Mouse (Mus musculus) megakaryocyte-erythroid progenitor cell, adult 5-6 weeks (primary cell): ENCODE results near the gene Chaf1a. TPM values are rescaled to one million over a fixed set of nuclear protein-coding genes. Genes with fewer than 3 reads are reported as not detected.
"Not testable (repeated sequence)": the region's sequence is repeated elsewhere in the genome, so short reads cannot be mapped to it uniquely, and the experiment has no call there.

Source experiments
- ATAC-seq: replicated peaks from 2 replicates; pipeline ENCODE4 v1.8.0; 2016; ENCODE audit warnings: mild to moderate bottlenecking, inconsistent platforms; ENCODE audit not compliant: severe bottlenecking, poor library complexity, low FRiP score, low TSS enrichment
- total RNA-seq, 2 experiments: library from RNA; stranded (forward) in 1 of 2; stranded (reverse) in 1 of 2; fragments of 200-1000, 215-1000 nt in 1 of 2; fragments of >200 nt in 1 of 2; fragmentation: Nextera tagmentation in 1 of 2; gene quantifications; 2 replicates each; pipeline ENCODE4 v1.2.3; 2014 to 2017

Gene Chaf1a
- total RNA-seq, 2 experiments from 2014 or later: 37.5 to 46.9 TPM

DNA sequence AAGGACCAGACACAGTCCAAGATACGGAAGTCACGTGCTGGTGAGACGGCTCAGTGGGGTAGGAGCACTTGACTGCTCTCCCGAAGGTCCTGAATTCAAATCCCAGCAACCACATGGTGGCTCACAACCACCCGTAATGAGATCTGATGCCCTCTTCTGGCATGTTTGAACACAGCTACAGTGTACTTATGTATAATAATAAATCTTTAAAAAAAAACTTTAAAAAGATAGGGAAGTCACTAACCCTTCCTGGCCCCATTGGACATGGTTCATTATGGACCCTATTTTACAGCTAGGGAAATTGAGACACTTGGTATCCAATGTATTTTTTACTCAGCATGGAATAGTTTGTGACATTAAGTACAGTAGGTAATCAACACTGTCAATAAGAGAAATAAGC, 37.3 kb downstream of the Chaf1a start:
- ATAC-seq: no peak

DNA sequence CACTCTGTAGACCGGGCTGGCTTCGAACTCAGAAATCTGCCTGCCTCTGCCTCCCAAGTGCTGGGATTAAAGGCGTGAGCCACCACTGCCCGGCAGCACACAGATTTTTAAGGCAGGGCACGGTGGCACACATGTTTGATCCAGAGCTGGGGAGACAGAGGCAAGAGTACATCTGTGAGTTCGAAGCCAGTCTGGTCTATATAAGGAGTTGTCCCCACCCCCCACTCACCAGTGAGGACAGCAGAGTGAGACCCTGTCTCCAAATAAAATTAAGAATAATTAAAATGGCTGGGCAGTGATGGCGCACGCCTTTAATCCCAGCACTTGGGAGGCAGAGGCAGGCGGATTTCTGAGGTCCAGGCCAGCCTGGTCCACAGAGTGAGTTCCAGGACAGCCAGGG, 38.1 kb downstream of the Chaf1a start:
- not testable (repeated sequence) for ATAC-seq

DNA sequence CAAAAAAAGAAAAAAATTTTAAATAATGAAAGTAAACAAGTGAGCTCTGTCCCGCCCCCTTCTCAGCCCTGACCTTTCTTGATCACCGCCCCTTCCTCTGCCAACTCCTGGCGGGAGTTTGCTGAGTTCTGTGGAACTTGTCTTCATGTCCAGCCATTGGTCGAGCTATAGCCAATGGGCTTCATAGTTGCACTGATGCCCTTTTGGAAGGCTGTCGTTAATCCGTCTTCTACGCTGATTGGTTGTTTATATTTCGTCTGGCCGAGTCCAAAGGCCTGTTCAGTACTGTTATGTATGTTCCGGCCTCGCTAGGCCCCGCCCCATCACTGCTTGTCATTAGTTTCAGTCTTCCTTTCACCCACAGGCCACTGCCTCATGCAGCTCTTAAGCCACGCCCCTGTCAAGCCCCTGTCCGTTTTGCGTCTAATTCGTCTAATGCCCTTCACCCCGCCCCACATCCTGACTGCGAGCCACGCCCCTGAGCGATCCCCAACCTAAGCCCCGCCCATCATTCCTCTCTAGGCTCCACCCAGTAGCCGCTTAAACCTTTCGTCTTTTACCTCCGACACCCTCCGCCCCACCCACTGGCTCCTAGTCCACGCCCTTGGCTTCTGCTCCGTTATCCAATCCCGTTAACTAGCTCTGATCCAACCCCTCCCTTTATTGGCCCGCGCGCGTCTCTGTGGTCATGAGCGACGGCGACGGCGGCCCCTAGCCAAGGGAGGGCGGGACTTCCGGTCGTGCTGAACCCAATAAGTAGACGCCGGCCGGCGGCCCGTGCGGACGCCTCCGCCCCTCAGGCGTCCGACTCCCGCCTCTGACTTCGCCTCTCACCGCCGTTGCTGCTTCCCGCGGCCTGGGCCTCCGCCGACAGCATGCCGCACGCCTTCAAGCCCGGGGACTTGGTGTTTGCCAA, 38.9 kb downstream of the Chaf1a start, which contains the start of gene Hdgfl2:
Gene Hdgfl2, plus strand, starts transcription at position 755 of the 916 bp plus-strand sequence.
- ATAC-seq: peak; percentile 81

DNA sequence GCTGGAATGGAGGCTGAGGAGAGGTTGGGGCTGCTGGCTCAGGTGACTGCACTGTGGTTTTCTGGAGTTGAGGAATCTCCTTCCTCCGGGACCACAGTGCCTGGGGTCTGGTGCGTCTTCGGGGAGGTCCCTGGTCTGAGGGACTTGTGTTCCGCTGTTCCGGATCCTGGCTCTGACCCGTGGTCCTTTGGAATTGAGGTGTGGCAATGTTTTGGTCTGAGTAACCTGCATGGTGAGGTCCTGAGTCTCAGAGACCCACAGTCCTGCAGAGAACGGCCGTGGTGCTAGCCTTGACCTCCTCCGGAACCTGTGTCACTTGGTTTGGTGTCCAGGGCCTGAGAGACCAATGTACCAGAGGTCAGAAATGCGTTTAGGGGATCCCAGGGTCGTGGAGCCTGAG, 39.7 kb downstream of the Chaf1a start:
- ATAC-seq: no peak

DNA sequence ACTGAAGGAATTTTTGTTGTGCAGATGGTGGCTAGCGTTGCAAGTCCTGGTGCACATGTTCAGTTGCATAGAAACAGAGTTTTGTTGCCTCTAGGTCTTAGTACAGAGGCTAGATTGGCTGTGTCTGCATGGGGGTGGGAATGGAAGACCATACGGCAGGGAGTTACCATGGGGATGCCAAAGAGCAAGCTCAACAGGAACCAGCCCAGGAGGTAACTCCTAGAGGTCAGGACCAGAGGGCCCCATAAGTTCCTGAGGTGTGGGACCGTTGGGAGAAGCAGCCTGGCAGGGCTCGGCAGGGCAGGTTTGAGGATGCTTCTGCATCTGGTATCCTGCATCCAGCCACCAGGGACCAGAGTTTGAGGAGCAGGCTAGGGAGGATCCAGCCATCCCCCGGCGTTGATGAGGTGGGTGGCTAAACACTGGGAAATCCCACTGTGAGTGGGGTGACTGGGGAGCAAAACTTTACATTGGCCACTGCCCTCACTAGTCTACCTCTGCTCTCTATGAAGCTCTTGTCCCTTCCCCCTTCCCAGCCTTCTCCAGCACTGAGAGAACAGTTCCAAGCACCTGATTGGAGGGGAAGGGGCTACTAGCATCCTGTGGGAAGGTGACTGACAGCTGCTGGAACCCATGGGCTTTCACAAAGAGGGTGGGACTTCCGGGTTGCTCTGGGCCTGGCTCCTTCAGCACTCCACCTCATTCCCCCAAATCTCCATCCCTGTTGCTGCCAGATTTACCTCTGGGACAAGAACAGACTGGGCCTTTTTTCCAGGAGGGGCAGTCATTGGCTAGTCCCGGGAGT, 40.7 kb downstream of the Chaf1a start:
- ATAC-seq: no peak

DNA sequence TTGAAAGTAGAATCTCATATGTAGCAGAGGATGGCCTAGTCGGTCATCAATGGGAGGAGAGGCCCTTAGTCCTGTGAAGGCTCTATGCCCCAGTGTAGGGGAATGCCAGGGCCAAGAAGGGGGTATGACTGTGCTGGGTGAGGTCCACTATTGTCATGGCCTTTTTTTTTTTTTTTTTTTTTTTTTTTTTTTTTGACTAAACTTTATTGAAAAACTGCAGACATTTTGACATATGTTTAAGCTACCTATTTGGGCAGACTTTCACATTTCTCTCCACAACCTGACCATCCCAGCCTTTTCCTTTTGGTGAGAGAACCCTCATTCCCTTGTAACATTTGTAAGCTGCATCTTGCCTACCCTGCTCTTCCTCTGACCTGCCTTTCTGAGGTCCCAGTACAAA, 52.1 kb downstream of the Chaf1a start:
- ATAC-seq: no peak

DNA sequence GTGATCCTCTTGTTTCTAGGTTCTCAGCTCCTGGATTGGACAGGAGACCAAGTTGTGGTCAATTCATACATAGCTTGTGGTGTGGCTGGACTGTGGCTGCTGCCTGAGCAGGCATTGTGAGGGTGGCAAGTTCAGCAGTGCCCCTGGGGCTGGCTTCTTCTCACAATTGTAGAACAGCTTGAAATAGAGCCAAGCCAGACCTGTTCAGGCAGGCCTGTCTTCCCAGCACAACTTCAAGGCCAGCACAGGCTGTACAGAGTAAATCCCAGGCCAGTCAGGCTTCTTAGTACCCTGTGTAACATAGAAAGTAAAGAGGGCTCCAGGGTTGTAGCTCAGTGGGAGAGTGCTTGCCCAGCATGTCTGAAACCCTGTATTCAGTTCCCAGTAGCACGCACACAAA, 52.6 kb downstream of the Chaf1a start:
- no peak for ATAC-seq

DNA sequence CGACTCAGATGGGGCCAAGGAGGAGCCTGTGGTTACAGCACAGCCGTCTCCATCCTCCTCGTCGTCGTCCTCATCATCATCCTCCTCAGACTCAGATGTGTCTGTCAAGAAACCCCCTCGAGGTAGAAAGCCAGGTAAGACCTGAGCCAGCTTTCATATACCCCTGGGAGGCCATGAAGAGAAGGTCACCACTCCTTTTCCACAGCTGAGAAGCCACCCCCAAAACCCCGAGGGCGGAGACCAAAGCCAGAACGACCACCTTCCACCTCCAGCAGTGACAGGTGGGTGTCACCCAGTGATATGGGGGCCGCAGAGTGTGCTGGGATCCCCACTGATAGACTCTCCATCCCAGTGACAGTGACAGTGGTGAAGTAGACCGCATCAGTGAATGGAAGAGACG, 56.6 kb downstream of the Chaf1a start:
- no peak for ATAC-seq

DNA sequence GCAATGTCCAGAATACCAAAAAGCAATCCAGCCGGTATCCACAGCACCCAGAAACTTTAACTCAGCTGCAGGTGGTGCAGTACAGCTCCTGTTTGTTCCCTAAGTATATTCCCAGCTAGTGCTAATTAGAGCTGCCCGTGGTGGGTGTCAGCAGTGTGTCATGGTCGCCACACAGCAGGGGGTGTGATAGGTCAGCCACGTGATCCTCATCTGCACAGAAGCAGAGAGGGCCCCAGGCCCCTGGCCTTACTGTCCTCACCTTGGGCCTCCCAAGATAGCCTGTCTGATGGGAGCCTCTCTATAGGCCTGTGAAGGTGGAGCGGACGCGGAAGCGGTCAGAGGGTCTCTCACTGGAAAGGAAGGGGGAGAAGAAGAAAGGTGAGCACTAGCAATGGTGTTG, 57.9 kb downstream of the Chaf1a start:
- ATAC-seq: no peak

DNA sequence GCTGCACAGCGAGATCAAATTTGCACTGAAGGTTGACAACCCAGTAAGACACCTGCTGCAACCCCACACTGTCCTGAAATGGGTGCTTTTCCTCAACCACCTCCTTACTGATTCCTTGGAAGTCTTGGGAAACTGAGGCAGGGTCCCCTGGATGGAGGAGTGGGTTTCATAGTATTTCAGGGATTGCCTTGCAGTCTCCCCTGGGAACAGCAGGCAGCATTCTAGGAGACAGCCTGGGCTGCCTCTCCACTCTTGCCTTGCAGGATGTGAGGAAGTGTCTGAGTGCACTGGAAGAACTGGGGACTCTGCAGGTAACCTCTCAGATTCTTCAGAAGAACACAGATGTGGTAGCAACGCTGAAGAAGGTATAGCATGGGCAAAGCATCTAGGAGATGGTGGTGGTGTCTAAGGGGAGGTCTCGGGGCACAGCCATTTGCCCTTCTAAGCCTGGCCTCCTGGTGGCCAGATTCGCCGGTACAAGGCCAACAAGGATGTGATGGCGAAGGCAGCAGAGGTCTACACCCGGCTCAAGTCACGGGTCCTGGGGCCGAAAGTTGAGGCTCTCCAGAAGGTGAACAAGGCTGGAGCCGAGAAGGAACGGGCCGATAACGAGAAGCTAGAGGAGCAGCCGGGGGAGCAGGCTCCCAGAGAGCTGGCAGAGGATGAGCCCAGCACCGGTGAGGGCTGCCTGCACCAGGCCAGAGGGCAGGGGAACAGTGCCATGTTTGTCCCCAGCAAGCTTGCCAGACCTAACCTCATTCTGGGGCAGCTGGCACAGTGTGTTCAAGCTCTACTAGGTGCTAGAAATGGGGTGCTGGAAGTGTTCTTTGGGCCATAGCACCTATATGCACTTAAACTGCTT, 58.7 kb downstream of the Chaf1a start:
- 0 out of 2 replicates have a peak, but pooled peaks have one; percentile 20 for ATAC-seq

DNA sequence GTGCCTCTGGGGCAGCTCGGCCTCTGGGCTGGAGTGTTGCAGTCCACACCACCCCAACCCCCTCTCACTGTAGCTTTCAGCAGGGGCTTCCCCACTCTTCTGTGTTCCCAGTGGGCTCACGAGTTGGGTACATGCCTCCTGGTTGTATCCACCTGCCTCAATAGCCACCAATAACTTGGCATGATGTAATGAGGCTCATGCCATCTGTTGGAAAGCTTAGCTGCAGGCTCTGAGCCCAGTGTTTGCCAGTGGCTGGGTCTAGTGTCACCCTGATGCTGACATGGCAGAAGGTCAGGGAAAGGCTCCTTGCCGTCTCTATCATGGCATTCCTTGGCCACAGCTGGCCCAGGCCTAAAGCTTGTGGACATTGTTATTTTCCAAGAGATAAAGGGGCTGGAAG, 60.6 kb downstream of the Chaf1a start:
- ATAC-seq: no peak

DNA sequence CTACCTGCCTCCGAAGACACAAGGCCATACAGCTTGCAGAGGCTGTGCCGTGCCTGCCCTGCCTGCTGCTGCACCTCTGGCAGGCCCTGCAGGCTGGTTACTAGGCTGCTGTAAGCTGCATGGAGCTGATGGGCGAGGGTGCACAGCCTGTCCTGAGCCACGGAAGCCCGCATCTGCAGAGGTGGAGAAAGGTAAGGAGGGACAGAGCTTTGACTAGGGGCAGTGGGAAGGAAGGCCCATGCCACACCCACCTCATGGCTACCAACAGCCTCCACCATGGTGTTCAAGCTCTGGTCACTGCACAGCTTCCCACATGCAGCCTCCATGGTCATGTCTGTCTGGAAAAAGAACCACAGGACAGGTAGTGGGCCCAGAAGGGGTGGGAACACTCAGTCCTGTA, 61.9 kb downstream of the Chaf1a start:
- no peak for ATAC-seq

DNA sequence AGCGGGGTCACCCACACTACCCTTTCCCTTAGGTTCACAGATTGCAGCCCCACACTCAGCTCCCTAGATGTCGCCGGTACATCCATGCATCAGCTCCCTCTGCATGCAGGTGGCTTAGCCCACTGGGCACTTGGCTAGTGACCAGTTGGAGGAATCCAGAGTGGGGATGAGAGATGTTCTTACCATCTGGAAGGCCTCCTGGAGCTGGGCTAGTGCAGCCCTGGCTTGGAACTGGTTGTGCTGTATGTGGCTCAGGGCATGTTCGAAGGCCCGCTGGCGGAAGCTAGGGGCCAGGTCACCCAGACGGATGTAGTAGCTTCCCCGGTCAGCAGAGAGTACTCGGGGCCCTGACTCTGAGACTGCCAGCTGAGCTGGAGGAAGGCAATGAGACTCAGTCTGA, 62.7 kb downstream of the Chaf1a start:
- no peak for ATAC-seq

DNA sequence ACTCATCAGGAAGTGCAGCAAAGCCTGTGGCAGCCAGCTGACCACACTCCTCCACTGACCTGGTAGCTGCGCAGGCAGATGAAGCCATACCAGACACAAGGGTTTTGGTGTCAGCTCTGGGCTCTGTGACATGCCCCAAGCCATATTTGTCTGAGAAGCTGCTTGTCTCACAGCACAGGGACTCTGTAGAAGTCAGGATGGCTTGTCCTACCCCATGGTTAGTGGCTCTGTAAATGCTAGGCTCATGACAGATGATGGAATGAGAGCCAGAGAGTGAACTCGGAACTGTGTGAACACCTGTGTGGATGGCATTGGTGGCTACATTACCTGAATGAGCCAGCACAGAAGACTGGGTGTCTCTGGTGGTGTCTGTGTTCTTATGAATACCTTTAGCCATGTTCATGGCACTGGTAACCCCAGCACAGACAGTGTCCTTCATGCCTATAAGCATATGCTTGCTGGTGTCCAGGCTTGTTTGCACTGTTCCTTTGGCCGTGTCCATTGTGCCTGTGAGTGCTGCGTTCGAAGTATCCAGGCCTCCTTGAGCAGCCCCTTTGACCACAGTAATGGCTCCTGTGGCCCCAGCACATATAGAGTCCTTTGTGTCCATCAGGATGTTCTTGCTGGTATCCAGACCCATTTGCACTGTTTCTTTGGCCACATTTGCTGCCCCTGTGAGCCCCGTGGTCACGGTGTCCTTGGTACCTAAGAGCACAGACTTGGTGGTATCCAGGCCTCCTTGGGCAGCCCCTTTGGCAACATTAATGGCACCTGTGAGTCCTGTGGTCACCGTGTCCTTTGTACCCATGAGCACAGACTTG, 63.4 kb downstream of the Chaf1a start:
- ATAC-seq: no peak

DNA sequence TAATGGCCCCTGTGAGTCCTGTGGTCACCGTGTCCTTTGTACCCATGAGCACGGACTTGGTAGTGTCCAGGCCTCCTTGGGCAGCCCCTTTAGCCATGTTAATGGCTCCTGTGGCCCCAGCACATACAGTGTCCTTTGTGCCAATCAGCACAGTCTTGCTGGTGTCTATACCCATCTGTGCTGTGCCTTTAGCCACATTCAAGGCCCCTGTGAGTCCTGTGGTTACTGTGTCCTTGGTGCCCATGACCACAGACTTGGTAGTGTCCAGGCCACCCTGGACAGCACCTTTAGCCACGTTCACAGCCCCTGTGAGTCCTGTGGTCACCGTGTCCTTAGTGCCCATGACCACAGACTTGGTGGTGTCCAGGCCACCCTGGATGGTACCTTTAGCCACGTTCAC, 64.6 kb downstream of the Chaf1a start:
- ATAC-seq: not testable (repeated sequence)

DNA sequence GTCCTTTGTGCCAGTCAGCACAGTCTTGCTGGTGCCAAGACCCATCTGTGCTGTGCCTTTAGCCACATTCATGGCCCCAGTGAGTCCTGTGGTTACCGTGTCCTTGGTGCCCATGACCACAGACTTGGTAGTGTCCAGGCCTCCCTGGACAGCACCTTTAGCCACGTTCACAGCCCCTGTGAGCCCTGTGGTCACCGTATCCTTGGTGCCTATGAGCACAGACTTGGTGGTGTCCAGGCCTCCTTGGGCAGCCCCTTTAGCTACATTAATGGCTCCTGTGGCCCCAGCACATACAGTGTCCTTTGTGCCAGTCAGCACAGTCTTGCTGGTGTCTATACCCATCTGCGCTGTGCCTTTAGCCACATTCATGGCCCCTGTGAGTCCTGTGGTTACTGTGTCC, 66.2 kb downstream of the Chaf1a start:
- not testable (repeated sequence) for ATAC-seq

DNA sequence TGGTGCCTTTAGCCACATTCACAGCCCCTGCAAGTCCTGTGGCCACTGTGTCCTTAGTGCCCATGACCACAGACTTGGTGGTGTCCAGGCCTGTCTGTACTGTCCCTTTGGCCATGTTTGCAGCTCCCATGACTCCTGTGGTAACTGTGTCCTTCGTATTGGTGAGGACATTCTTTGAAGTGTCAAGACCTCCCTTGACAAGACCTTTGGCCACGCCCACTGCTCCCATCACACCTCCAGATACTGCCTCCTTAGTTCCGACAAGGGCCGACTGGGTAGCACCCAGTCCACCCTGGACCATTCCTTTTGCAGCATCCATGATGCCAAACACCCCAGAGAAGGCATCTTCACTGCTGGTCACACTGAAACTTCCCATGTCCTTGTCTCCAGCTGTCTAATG, 66.7 kb downstream of the Chaf1a start:
- ATAC-seq: no peak

DNA sequence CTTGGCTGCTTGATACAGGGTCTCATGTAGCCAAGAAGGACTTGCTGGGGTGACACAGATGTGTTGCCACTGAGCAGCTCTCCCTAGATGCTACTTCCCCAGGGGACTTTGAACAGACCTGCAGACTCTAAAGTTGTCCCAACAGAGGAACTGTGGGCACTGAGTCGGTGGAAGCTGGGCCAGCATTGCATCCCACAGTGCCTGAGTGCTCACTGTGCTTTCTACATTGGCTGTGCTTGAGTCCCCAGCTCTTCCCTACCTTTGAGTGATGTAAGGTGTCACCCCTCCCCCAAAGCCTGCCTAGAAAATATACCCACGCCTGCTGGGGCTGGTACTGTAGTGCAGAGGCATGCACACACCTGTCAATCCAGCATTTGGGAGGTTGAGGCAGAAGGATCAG, 67.5 kb downstream of the Chaf1a start:
- ATAC-seq: no peak
